Mouse (Mus musculus) intestine, embryonic 16.5 days (tissue): Measurements from ENCODE around the gene Sik3. TPM values are rescaled to one million over a fixed set of nuclear protein-coding genes. Genes with fewer than 3 reads are reported as not detected.

ENCODE experiments used
- ATAC-seq: fragments of 200-750 bp; cut with Nextera tagmentation; 2 replicates; pipeline ENCODE4 v1.8.0; 2017; ENCODE audit warnings: moderate TSS enrichment, moderate library complexity
- H3K27ac ChIP-seq: fragments of 300-500 bp; sonication (generic); 2 replicates; pipeline ENCODE4 v1.5.1; 2014; ENCODE audit warnings: mild to moderate bottlenecking, low read length
- H3K27me3 ChIP-seq: fragments of 300-500 bp; sonication (generic); replicated peaks from 2 replicates; pipeline ENCODE4 v1.6.1; 2014; ENCODE audit warnings: low read length, control low read depth, mixed read lengths; ENCODE audit not compliant: control insufficient read depth, insufficient read depth
- H3K36me3 ChIP-seq: fragments of 300-500 bp; sonication (generic); 2 replicates; pipeline ENCODE4 v1.6.1; 2014; ENCODE audit warnings: low read length, control low read depth; ENCODE audit not compliant: control insufficient read depth, insufficient read depth
- H3K4me1 ChIP-seq: fragments of 300-500 bp; sonication (generic); 2 replicates; pipeline ENCODE4 v1.6.1; 2014; ENCODE audit warnings: low read length, control low read depth, mixed read lengths; ENCODE audit not compliant: control insufficient read depth, insufficient read depth
- H3K4me2 ChIP-seq: fragments of 300-500 bp; sonication (generic); 2 replicates; pipeline ENCODE4 v1.6.1; 2014; ENCODE audit warnings: low read depth, low read length, control low read depth
- H3K4me3 ChIP-seq: fragments of 300-500 bp; sonication (generic); 2 replicates; pipeline ENCODE4 v1.5.1; 2014; ENCODE audit warnings: mild to moderate bottlenecking, low read length
- H3K9ac ChIP-seq: fragments of 300-500 bp; sonication (generic); 2 replicates; pipeline ENCODE4 v1.6.1; 2014; ENCODE audit warnings: low read depth, low read length
- H3K9me3 ChIP-seq: fragments of 300-500 bp; sonication (generic); 2 replicates; pipeline ENCODE4 v1.6.1; 2016; ENCODE audit warnings: low read length, control low read depth; ENCODE audit not compliant: control insufficient read depth
- WGBS: fragments of 180-500 bp; shearing (Covaris S2); extraction: QIAGEN DNeasy Blood & Tissue Kit; methylation state at CpG from one replicate; pipeline ENCODE4 v1.1.7; 2014; 5-methylcytosine and 5-hydroxymethylcytosine counted together
- polyA plus RNA-seq: library from polyadenylated mRNA; unstranded; fragments of >200 nt; fragmentation: Nextera tagmentation; extraction: Ambion mirVana; gene quantifications from 2 replicates; pipeline ENCODE4 v1.2.1, GENCODE M21; 2015

Sik3 gene
- polyA plus RNA-seq, 1 experiment from 2014 or later: 5.2 TPM

DNA sequence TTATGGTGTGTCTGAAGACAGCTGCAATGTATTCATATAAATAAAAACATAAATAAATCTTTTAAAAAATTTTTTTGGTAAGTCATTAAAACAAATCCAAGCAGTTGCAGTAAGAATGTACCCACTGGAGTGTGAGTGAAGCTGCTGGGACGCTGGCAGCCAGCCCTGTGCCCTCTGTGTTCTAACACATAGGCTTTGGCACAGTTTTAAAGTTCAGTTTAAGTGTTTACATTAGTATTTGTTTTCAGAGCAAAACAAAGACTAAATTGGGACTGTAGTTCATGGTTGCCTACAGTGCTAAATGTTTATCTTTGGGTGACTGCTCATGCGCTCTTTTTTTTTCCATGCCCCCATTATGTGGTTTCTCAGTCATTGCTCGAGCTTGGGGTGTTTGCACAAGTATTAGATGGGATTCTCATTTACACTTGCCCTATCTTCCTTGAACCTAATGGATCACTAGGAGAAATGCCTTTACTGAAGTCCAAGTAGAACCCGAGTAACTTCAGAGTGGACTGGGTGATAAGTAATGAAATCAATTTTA, 145.7 kb downstream of the Sik3 start:
- H3K9ac ChIP-seq: no peak overlapping the region
- no peak for ATAC-seq
- no peak overlapping the region for H3K4me3 ChIP-seq
- WGBS: 64% methylated on average over 4 of the region's 4 CpGs
- H3K4me2 ChIP-seq: no peak overlapping the region
- no peak overlapping the region for H3K27ac ChIP-seq
- H3K9me3 ChIP-seq: no peaks in the 10 kb centered on the region
- peaks cover 2% of the 10 kb centered on the region; the same call in 1 of the 2 replicates for H3K36me3 ChIP-seq
- H3K27me3 ChIP-seq: no peaks in the 10 kb centered on the region
- H3K4me1 ChIP-seq: peaks cover 8% of the 10 kb centered on the region; the same call in 1 of the 2 replicates

- H3K9ac ChIP-seq: no peak overlapping the region
- WGBS: 50% methylated on average over 8 of the region's 8 CpGs
These were observed 150.8 kb downstream of the Sik3 start for GRCm38 (mm10) chr9:46163430-46163829.

GRCm38 (mm10) chr9:46168802-46169201, 156.2 kb downstream of the Sik3 start:
- Histone ChIP-seq H3K4me1 (peaks cover 2% of the 10 kb centered on the region; the same call in 1 of the 2 replicates), H3K9ac (no peak overlapping the region), H3K27me3 (no peaks in the 10 kb centered on the region), H3K4me2 (no peak overlapping the region), H3K4me3 (no peak overlapping the region), H3K36me3 (no peaks in the 10 kb centered on the region), H3K27ac (no peak overlapping the region), H3K9me3 (no peaks in the 10 kb centered on the region; the same call in 1 of the 2 replicates)
- no peak for ATAC-seq
- WGBS: 80% methylated on average over 4 of the region's 4 CpGs

More at GRCm38 (mm10) chr9:46163430-46163829, 150.8 kb downstream of the Sik3 start:
- no peaks in the 10 kb centered on the region for H3K4me1 ChIP-seq
- H3K9me3 ChIP-seq: no peaks in the 10 kb centered on the region; the same call in 1 of the 2 replicates
- H3K4me3 ChIP-seq: no peak overlapping the region
- H3K27ac ChIP-seq: no peak overlapping the region
- no peaks in the 10 kb centered on the region for H3K27me3 ChIP-seq
- no peak overlapping the region for H3K4me2 ChIP-seq
- ATAC-seq: no peak
- H3K36me3 ChIP-seq: peaks cover 2% of the 10 kb centered on the region; the same call in 1 of the 2 replicates

- no peak overlapping the region for H3K4me2 ChIP-seq
- no peaks in the 10 kb centered on the region; the same call in 1 of the 2 replicates for H3K9me3 ChIP-seq
- WGBS: 86% methylated on average over 2 of the region's 2 CpGs
- no peak overlapping the region for H3K27ac ChIP-seq
- no peak overlapping the region for H3K4me3 ChIP-seq
- no peak overlapping the region for H3K9ac ChIP-seq
- no peaks in the 10 kb centered on the region for H3K36me3 ChIP-seq
- H3K4me1 ChIP-seq: peaks cover 17% of the 10 kb centered on the region
- no peak for ATAC-seq
- no peaks in the 10 kb centered on the region for H3K27me3 ChIP-seq
These were observed 159.6 kb downstream of the Sik3 start for GRCm38 (mm10) chr9:46172251-46172650.

- no peaks in the 10 kb centered on the region; the same call in 1 of the 2 replicates for H3K9me3 ChIP-seq
- no peaks in the 10 kb centered on the region for H3K27me3 ChIP-seq
- H3K27ac ChIP-seq: no peak overlapping the region
- peaks cover 17% of the 10 kb centered on the region for H3K4me1 ChIP-seq
- WGBS: 44% methylated on average over 2 of the region's 2 CpGs
- H3K4me2 ChIP-seq: no peak overlapping the region
- ATAC-seq: no peak
- no peak overlapping the region for H3K9ac ChIP-seq
- H3K4me3 ChIP-seq: no peak overlapping the region
- 0 out of 2 replicates have a peak, but pooled peaks cover 3% of the 10 kb centered on the region for H3K36me3 ChIP-seq
These were observed 160.3 kb downstream of the Sik3 start for GRCm38 (mm10) chr9:46172953-46173352.

- 73% methylated on average over 6 of the region's 6 CpGs for WGBS
- Histone ChIP-seq H3K4me1 (peaks cover 17% of the 10 kb centered on the region), H3K9me3 (no peaks in the 10 kb centered on the region), H3K27me3 (no peaks in the 10 kb centered on the region), H3K36me3 (0 out of 2 replicates have a peak, but pooled peaks cover 3% of the 10 kb centered on the region), H3K9ac (no peak overlapping the region), H3K27ac (no peak overlapping the region), H3K4me3 (no peak overlapping the region), H3K4me2 (no peak overlapping the region)
- ATAC-seq: no peak
These were observed 161.3 kb downstream of the Sik3 start for GRCm38 (mm10) chr9:46173919-46174318.

- Histone ChIP-seq H3K36me3 (0 out of 2 replicates have a peak, but pooled peaks cover 3% of the 10 kb centered on the region), H3K4me3 (no peak overlapping the region), H3K27me3 (no peaks in the 10 kb centered on the region), H3K27ac (peak overlapping the region; percentile 16; the same call in 1 of the 2 replicates), H3K4me1 (peaks cover 17% of the 10 kb centered on the region), H3K4me2 (no peak overlapping the region), H3K9me3 (no peaks in the 10 kb centered on the region), H3K9ac (no peak overlapping the region)
- 79% methylated on average over 5 of the region's 5 CpGs for WGBS
- no peak for ATAC-seq
These were observed 162.2 kb downstream of the Sik3 start for GRCm38 (mm10) chr9:46174770-46175294.

GRCm38 (mm10) chr9:46175300-46175699, 162.7 kb downstream of the Sik3 start:
- WGBS: 32% methylated on average over 1 of the region's 1 CpGs

GRCm38 (mm10) chr9:46175938-46176375, 163.3 kb downstream of the Sik3 start:
- Histone ChIP-seq H3K9ac (no peak overlapping the region), H3K4me3 (no peak overlapping the region), H3K27ac (0 out of 2 replicates have a peak overlapping the region, but pooled peaks have one; percentile 46), H3K4me2 (no peak overlapping the region), H3K36me3 (0 out of 2 replicates have a peak, but pooled peaks cover 3% of the 10 kb centered on the region), H3K4me1 (peaks cover 17% of the 10 kb centered on the region), H3K9me3 (no peaks in the 10 kb centered on the region), H3K27me3 (no peaks in the 10 kb centered on the region)
- WGBS: 42% methylated on average over 1 of the region's 1 CpGs
- no peak for ATAC-seq

More at GRCm38 (mm10) chr9:46175300-46175699, 162.7 kb downstream of the Sik3 start:
- Histone ChIP-seq H3K4me2 (no peak overlapping the region), H3K4me3 (no peak overlapping the region), H3K9ac (no peak overlapping the region), H3K36me3 (0 out of 2 replicates have a peak, but pooled peaks cover 3% of the 10 kb centered on the region), H3K27ac (peak overlapping the region; percentile 46; the same call in 1 of the 2 replicates), H3K9me3 (no peaks in the 10 kb centered on the region), H3K27me3 (no peaks in the 10 kb centered on the region), H3K4me1 (peaks cover 17% of the 10 kb centered on the region)
- ATAC-seq: peak; percentile 83
